Mouse (Mus musculus) embryonic facial prominence, embryonic 13.5 days (tissue): ENCODE measurements around the gene Bax. TPM values are rescaled to one million over a fixed set of nuclear protein-coding genes. Genes with fewer than 3 reads are reported as not detected.

ENCODE experiments used
- ATAC-seq: fragments of 200-750 bp; cut with Nextera tagmentation; 2 replicates; pipeline ENCODE4 v1.8.0; 2017; ENCODE audit warnings: low read depth; ENCODE audit not compliant: insufficient number of reproducible peaks, insufficient read depth, low FRiP score, low TSS enrichment
- H3K27ac ChIP-seq: fragments of 300-500 bp; sonication (generic); 2 replicates; pipeline ENCODE4 v1.5.1; 2015; ENCODE audit warnings: moderate library complexity, mild to moderate bottlenecking, inconsistent platforms
- H3K27me3 ChIP-seq: fragments of 300-500 bp; sonication (generic); 2 replicates; pipeline ENCODE4 v1.6.1; 2015; ENCODE audit warnings: mild to moderate bottlenecking, inconsistent platforms
- H3K36me3 ChIP-seq: fragments of 300-500 bp; sonication (generic); 2 replicates; pipeline ENCODE4 v1.6.1; 2015; ENCODE audit warnings: mild to moderate bottlenecking, inconsistent platforms
- H3K4me1 ChIP-seq: fragments of 300-500 bp; sonication (generic); 2 replicates; pipeline ENCODE4 v1.6.1; 2015; ENCODE audit warnings: inconsistent platforms
- H3K4me2 ChIP-seq: fragments of 300-500 bp; sonication (generic); 2 replicates; pipeline ENCODE4 v1.6.1; 2015; ENCODE audit warnings: moderate library complexity, mild to moderate bottlenecking, inconsistent platforms
- H3K4me3 ChIP-seq: fragments of 300-500 bp; sonication (generic); 2 replicates; pipeline ENCODE4 v1.5.1; 2015; ENCODE audit warnings: mild to moderate bottlenecking, inconsistent platforms
- H3K9ac ChIP-seq: fragments of 300-500 bp; sonication (generic); 2 replicates; pipeline ENCODE4 v1.6.1; 2015; ENCODE audit warnings: mild to moderate bottlenecking, inconsistent platforms
- H3K9me3 ChIP-seq: fragments of 300-500 bp; sonication (generic); 2 replicates; pipeline ENCODE4 v1.6.1; 2016; ENCODE audit warnings: inconsistent platforms
- WGBS: fragments of 180-500 bp; shearing (Covaris S2); methylation state at CpG from one replicate; pipeline ENCODE4 v1.1.7; 2015; ENCODE audit warnings: mixed read lengths; 5-methylcytosine and 5-hydroxymethylcytosine counted together
- polyA plus RNA-seq: library from polyadenylated mRNA; unstranded; fragments of >200 nt; fragmentation: Nextera tagmentation; extraction: Ambion mirVana; gene quantifications from 2 replicates; pipeline ENCODE4 v1.2.1, GENCODE M21; 2015

Bax gene
- polyA plus RNA-seq, 1 experiment from 2014 or later = 190 TPM

DNA sequence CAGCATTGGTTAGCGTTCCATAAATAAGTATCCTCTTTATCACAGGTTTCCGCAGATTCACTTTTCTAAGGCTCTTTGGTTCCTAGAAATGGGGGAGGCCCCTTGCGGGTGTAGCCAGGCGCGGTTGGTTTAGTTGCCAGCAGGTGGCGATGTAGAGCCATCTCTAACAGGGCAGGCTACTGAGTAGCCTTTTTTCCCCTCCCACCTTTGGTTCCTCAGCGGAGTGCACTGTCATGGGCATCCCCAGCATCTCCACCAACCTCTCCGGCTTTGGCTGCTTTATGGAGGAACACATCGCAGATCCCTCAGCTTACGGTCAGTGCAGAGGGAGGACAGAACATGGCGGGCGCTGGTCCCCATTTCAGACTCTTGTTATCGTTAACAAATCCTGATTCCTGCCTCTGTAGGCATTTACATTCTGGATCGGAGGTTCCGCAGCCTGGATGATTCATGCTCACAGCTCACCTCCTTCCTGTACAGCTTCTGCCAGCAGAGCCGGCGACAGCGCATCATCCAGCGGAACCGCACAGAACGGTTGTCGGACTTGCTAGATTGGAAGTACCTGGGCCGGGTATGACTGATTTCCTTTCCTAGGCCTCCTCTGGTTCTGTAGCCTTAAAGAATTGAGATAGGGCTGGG, 15.2 kb downstream of the Bax start:
- H3K36me3 ChIP-seq = peaks cover 76% of the 10 kb centered on the region
- 58% methylated on average over 23 of the region's 23 CpGs for WGBS
- peaks cover 7% of the 10 kb centered on the region; the same call in 1 of the 2 replicates for H3K4me1 ChIP-seq
- H3K4me3 ChIP-seq = no peak overlapping the region
- ATAC-seq = 0 out of 2 replicates have a peak, but pooled peaks have one; percentile 49
- H3K27ac ChIP-seq = no peak overlapping the region
- H3K4me2 ChIP-seq = no peak overlapping the region
- H3K9me3 ChIP-seq = no peaks in the 10 kb centered on the region
- H3K27me3 ChIP-seq = no peaks in the 10 kb centered on the region
- H3K9ac ChIP-seq = no peak overlapping the region

DNA sequence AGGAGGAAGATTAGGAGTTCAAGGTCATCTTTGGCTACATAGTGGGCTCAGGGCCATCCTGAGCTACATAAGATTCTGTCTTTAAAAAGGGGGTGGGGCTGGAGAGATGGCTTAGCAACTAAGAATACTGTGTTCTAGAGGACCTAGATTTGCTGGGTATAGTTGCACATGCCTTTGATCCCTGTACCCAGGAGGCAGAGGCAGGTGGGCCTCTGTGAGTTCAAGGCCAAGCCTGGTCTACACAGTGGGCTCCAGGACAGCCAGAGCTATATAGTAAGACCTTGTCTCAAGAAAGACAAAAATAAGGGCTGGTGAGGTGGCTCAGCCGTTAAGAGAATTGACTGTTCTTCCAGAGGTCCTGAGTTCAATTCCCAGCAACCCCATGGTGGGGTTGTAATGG, 16.7 kb downstream of the Bax start:
- Histone ChIP-seq H3K27me3 (no peaks in the 10 kb centered on the region), H3K27ac (no peak overlapping the region), H3K9me3 (no peaks in the 10 kb centered on the region), H3K4me1 (peaks cover 3% of the 10 kb centered on the region; the same call in 1 of the 2 replicates), H3K4me3 (no peak overlapping the region), H3K9ac (no peak overlapping the region), H3K4me2 (no peak overlapping the region), H3K36me3 (peaks cover 72% of the 10 kb centered on the region)
- WGBS = 91% methylated on average over 1 of the region's 1 CpGs
- no peak for ATAC-seq

GRCm38 (mm10) chr7:45447325-45447990, 19.2 kb downstream of the Bax start:
- Histone ChIP-seq H3K36me3 (peaks cover 73% of the 10 kb centered on the region), H3K4me3 (no peak overlapping the region), H3K9ac (0 out of 2 replicates have a peak overlapping the region, but pooled peaks have one; percentile 32), H3K27me3 (no peaks in the 10 kb centered on the region), H3K27ac (peak overlapping the region; percentile 51; the same call in 1 of the 2 replicates), H3K4me2 (no peak overlapping the region), H3K9me3 (no peaks in the 10 kb centered on the region), H3K4me1 (peaks cover 3% of the 10 kb centered on the region; the same call in 1 of the 2 replicates)
- ATAC-seq = no peak
- 26% methylated on average over 11 of the region's 11 CpGs for WGBS

DNA sequence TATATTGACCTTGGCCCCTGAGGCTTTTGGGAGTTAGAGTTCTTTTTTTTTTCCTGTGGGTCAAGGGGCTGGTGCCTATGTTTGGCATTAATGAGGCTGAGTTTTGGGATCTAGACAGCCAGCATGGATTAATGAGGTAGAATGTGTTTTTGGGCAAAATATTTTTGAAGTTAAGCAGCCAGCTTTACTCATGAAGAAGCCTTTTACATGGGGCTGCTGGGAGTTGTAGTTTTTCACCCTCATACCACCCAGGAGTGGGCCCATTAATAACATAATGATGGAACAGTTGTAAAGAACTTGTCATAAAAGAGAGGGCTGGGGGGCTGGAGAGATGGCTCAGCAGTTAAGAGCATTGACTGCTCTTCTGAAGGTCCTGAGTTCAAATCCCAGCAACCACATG, 20.1 kb downstream of the Bax start:
- H3K27ac ChIP-seq = no peak overlapping the region
- no peak overlapping the region for H3K4me3 ChIP-seq
- no peaks in the 10 kb centered on the region for H3K9me3 ChIP-seq
- H3K36me3 ChIP-seq = peaks cover 70% of the 10 kb centered on the region
- peaks cover 3% of the 10 kb centered on the region; the same call in 1 of the 2 replicates for H3K4me1 ChIP-seq
- no peak for ATAC-seq
- H3K4me2 ChIP-seq = no peak overlapping the region
- H3K27me3 ChIP-seq = no peaks in the 10 kb centered on the region
- H3K9ac ChIP-seq = no peak overlapping the region

- Histone ChIP-seq H3K36me3 (peaks cover 75% of the 10 kb centered on the region), H3K27ac (no peak overlapping the region), H3K27me3 (no peaks in the 10 kb centered on the region), H3K9ac (no peak overlapping the region), H3K4me1 (peaks cover 3% of the 10 kb centered on the region; the same call in 1 of the 2 replicates), H3K4me2 (no peak overlapping the region), H3K4me3 (no peak overlapping the region), H3K9me3 (no peaks in the 10 kb centered on the region)
- WGBS = 88% methylated on average over 22 of the region's 22 CpGs
- ATAC-seq = no peak
These were observed 22.9 kb downstream of the Bax start for GRCm38 (mm10) chr7:45443526-45444420.

- Histone ChIP-seq H3K9me3 (no peaks in the 10 kb centered on the region), H3K36me3 (peaks cover 30% of the 10 kb centered on the region), H3K4me1 (peaks cover 42% of the 10 kb centered on the region), H3K27me3 (no peaks in the 10 kb centered on the region), H3K4me2 (peak within 1 kb of the TSS; percentile 45), H3K27ac (peak within 1 kb of the TSS; percentile 5; the same call in 1 of the 2 replicates), H3K4me3 (peak within 1 kb of the TSS; percentile 12), H3K9ac (peak within 1 kb of the TSS; percentile 46; the same call in 1 of the 2 replicates)
- ATAC-seq = peak; percentile 23; the same call in 1 of the 2 replicates
- 15% methylated on average over 19 of the region's 19 CpGs for WGBS
These were observed 29.0 kb downstream of the Bax start, which contains the start of gene Ruvbl2 for GRCm38 (mm10) chr7:45437521-45438276. Ruvbl2 (minus strand) TSS chr7:45438096.

DNA sequence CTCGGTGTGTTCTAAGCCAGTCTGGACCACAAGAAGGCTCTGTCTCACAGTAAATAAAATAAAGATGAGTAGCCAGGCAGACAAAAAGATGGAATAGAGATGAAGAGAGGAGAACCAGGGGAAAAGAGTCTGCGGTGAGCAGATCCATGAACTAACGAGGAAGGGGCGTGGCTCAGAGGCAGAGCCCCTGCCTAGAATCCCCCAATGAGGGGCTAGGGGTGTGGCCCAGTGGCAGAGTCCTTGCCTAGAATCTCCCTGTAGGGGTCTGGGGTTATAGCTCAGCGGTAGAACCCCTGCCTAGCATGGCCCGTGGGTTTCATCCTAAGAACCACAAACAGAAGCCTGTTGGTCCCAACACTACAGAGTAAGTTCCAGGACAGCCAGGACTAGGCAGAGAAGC, 29.7 kb downstream of the Bax start:
- 25% methylated on average over 6 of the region's 6 CpGs for WGBS
- peak overlapping the region; percentile 5; the same call in 1 of the 2 replicates for H3K27ac ChIP-seq
- H3K27me3 ChIP-seq = no peaks in the 10 kb centered on the region
- peaks cover 25% of the 10 kb centered on the region for H3K36me3 ChIP-seq
- H3K9me3 ChIP-seq = no peaks in the 10 kb centered on the region
- no peak overlapping the region for H3K9ac ChIP-seq
- no peak for ATAC-seq
- peaks cover 43% of the 10 kb centered on the region for H3K4me1 ChIP-seq
- H3K4me3 ChIP-seq = no peak overlapping the region
- peak overlapping the region; percentile 45 for H3K4me2 ChIP-seq

DNA sequence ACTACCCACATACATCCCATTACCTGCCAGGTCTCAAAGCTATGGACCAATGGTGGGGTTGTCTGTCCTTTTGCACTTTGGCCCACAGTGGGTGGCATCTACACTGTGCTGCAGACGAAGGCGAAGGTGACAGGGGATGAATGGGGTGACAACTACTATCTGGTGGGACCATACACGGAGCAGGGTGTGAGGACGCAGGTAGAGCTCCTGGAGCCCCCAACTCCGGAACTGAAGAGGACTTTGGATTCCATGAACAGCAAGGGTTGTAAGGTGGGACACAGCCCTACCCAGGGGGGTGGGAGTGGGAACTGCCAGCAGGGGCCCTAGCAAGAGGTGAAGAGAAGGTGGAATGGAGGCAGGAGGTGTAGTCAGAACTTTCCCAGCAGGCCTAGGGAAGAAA, 30.3 kb downstream of the Bax start:
- Histone ChIP-seq H3K27ac (no peak overlapping the region), H3K36me3 (peaks cover 26% of the 10 kb centered on the region), H3K4me2 (peak overlapping the region; percentile 45), H3K27me3 (no peaks in the 10 kb centered on the region), H3K4me1 (peaks cover 43% of the 10 kb centered on the region), H3K4me3 (no peak overlapping the region), H3K9ac (no peak overlapping the region), H3K9me3 (no peaks in the 10 kb centered on the region)
- ATAC-seq = no peak
- 92% methylated on average over 5 of the region's 5 CpGs for WGBS

DNA sequence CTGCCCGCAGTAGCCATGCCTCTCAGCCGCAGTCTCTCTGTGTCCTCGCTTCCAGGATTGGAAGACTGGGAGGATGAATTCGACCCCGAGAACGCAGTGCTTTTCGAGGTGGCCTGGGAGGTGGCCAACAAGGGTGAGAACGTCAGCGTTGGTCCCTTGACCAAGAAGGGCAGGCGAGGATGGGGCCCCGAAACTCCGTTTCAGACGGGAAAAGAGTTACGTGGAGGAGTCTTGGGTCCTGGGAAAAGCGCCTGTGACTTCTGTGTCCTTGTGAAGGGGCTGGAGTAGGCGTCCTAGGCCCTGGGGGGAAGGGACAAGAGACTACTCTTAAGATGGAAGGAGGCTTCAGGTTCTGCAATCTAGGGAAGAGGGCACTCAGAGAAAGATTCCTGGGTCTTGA, 31.7 kb downstream of the Bax start:
- H3K4me1 ChIP-seq = peaks cover 43% of the 10 kb centered on the region
- H3K36me3 ChIP-seq = peaks cover 28% of the 10 kb centered on the region
- peak overlapping the region; percentile 87 for H3K9ac ChIP-seq
- no peaks in the 10 kb centered on the region for H3K9me3 ChIP-seq
- ATAC-seq = no peak
- H3K27ac ChIP-seq = peak overlapping the region; percentile 81
- peak overlapping the region; percentile 98 for H3K4me2 ChIP-seq
- H3K4me3 ChIP-seq = peak overlapping the region; percentile 91
- WGBS = 2% methylated on average over 16 of the region's 16 CpGs
- no peaks in the 10 kb centered on the region for H3K27me3 ChIP-seq

GRCm38 (mm10) chr7:45434203-45435015, 32.3 kb downstream of the Bax start, which contains the start of gene Gys1:
Gys1 (plus strand) TSS chr7:45434844.
- H3K4me1 ChIP-seq = peaks cover 43% of the 10 kb centered on the region
- WGBS = under 1% methylated on average over 45 of the region's 45 CpGs
- peak within 1 kb of the TSS; percentile 98 for H3K4me2 ChIP-seq
- peaks cover 28% of the 10 kb centered on the region for H3K36me3 ChIP-seq
- H3K27ac ChIP-seq = peak within 1 kb of the TSS; percentile 90
- H3K27me3 ChIP-seq = no peaks in the 10 kb centered on the region
- H3K9me3 ChIP-seq = no peaks in the 10 kb centered on the region
- H3K9ac ChIP-seq = peak within 1 kb of the TSS; percentile 95
- peak within 1 kb of the TSS; percentile 91 for H3K4me3 ChIP-seq
- ATAC-seq = peak; percentile 93
